Mouse (Mus musculus): ENCODE measurements around the gene Hip1.

DNA sequence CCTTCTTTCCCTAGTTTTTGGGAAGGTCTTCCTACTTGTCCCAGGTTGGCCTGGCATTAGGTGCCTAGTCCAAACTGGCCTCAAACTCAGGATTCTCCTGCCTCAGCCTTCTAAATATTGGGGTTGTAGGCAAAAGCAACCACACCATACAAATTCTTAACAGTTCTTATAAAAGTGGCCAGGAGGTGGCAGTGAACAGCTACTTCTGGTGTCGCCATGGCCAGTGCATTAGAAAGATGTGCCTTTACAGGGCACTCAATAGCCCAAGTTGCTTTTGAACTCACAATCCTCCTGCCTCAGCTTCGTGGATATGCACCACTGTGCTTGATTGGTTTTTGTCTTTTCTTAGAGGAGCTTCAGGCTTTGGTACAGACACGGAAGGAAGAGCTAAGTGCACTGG lies 6.0 kb upstream of the Hip1 start:
- TF ChIP-seq GATA1 (IDR thresholded peaks at IDR 0.05; ENCODE audit: borderline replicate concordance, low read length) (no peak), FLI1 (IDR thresholded peaks at IDR 0.05; ENCODE audit: low read length) (no peak)
